Mouse (Mus musculus): ENCODE results near the gene Ccdc146. TPM values are rescaled to one million over a fixed set of nuclear protein-coding genes. Genes with fewer than 3 reads are reported as not detected.

The Ccdc146 gene
- polyA plus RNA-seq, 1 experiment from 2014 or later = 0.06 TPM

- ATAC-seq = no peak
- WGBS (ENCODE audit: insufficient replicate concordance) = 15% methylated on average over 4 of the region's 4 CpGs
These were observed 159.4 kb downstream of the Ccdc146 start for GRCm38 (mm10) chr5:21265049-21265448.

DNA sequence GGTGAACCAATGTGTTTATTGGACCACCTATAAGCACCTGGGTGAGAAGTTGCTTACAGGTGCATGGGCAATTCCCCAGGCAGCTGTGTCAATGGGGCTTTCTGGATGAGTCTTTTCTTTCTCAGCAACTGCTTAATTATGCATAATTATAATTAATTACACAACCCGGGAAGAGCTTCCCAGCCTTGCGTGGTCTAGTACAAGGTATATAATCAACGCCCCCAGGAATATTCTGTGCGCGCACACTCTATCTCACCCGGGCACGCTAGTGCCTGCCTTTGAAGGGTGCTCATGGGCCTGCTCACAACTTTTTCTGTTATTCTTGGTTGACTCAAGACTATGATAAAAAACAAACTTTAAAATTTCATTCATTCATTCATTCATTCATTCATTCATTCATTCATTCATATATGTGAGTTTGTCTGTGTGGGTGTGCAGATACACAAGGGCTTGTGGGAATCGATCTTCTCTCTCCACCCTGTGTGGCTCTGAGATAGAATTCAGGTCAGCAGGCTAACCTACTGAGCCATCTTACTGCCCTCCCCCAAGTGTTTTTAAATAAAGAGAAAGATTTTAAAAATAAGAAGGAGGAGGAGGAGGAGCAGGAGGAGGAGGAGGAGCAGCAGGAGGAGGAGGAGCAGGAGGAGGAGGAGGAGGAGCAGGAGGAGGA is 160.0 kb downstream of the Ccdc146 start:
- Histone ChIP-seq H3K9ac (replicated peaks) (no peak overlapping the region), H3K36me3 (replicated peaks; ENCODE audit: insufficient read depth, low read length) (no peaks in the 10 kb centered on the region), H3K9me3 (ENCODE audit: low read length) (no peaks in the 10 kb centered on the region), H3K4me1 (ENCODE audit: insufficient read depth) (no peaks in the 10 kb centered on the region), H3K27me3 (ENCODE audit: insufficient read depth, low read length) (no peaks in the 10 kb centered on the region), H3K4me3 (ENCODE audit: low read depth, low read length) (no peak overlapping the region), H3K4me2 (ENCODE audit: low read depth, low read length) (no peak overlapping the region), H3K27ac (ENCODE audit: low read depth) (no peak overlapping the region)
- WGBS (ENCODE audit: insufficient replicate concordance) = 88% methylated on average over 8 of the region's 8 CpGs
- DNase-seq (no peak), ATAC-seq (no peak)
- no peak for TF ChIP-seq EP300 (IDR thresholded peaks at IDR 0.05; ENCODE audit: low read depth)
- TF ChIP-seq CTCF (IDR thresholded peaks at IDR 0.05; ENCODE audit: low read depth) = no peak

More at GRCm38 (mm10) chr5:21265049-21265448, 159.4 kb downstream of the Ccdc146 start:
- Histone ChIP-seq H3K4me1 (ENCODE audit: insufficient read depth) (no peaks in the 10 kb centered on the region), H3K4me3 (ENCODE audit: low read depth, low read length) (no peak overlapping the region), H3K27ac (ENCODE audit: low read depth) (no peak overlapping the region), H3K36me3 (replicated peaks; ENCODE audit: insufficient read depth, low read length) (no peaks in the 10 kb centered on the region), H3K27me3 (ENCODE audit: insufficient read depth, low read length) (no peaks in the 10 kb centered on the region), H3K9ac (replicated peaks) (no peak overlapping the region), H3K4me2 (ENCODE audit: low read depth, low read length) (no peak overlapping the region), H3K9me3 (ENCODE audit: low read length) (no peaks in the 10 kb centered on the region)
- TF ChIP-seq EP300 (IDR thresholded peaks at IDR 0.05; ENCODE audit: low read depth) (no peak), CTCF (IDR thresholded peaks at IDR 0.05; ENCODE audit: low read depth) (peak; percentile 87)
- DNase-seq = peak; percentile 84

GRCm38 (mm10) chr5:21263202-21264055 is 161.0 kb downstream of the Ccdc146 start:
- TF ChIP-seq CTCF (IDR thresholded peaks at IDR 0.05; ENCODE audit: low read depth) = no peak
- no peak for TF ChIP-seq EP300 (IDR thresholded peaks at IDR 0.05; ENCODE audit: low read depth)
- H3K9ac ChIP-seq (replicated peaks) = no peak overlapping the region
- no peaks in the 10 kb centered on the region for H3K9me3 ChIP-seq (ENCODE audit: low read length)
- H3K27me3 ChIP-seq (ENCODE audit: insufficient read depth, low read length) = no peaks in the 10 kb centered on the region
- H3K4me1 ChIP-seq (ENCODE audit: insufficient read depth) = no peaks in the 10 kb centered on the region
- DNase-seq (no peak), ATAC-seq (no peak)
- no peak overlapping the region for H3K27ac ChIP-seq (ENCODE audit: low read depth)
- no peaks in the 10 kb centered on the region for H3K36me3 ChIP-seq (replicated peaks; ENCODE audit: insufficient read depth, low read length)
- no peak overlapping the region for H3K4me2 ChIP-seq (ENCODE audit: low read depth, low read length)
- WGBS (ENCODE audit: insufficient replicate concordance) = 52% methylated on average over 18 of the region's 18 CpGs
- no peak overlapping the region for H3K4me3 ChIP-seq (ENCODE audit: low read depth, low read length)

GRCm38 (mm10) chr5:21261202-21261844 is 163.2 kb downstream of the Ccdc146 start:
- Histone ChIP-seq H3K4me1 (ENCODE audit: insufficient read depth) (peaks cover 2% of the 10 kb centered on the region; the same call in 1 of the 2 replicates), H3K27me3 (ENCODE audit: insufficient read depth, low read length) (no peaks in the 10 kb centered on the region), H3K4me2 (ENCODE audit: low read depth, low read length) (no peak overlapping the region), H3K27ac (ENCODE audit: low read depth) (no peak overlapping the region), H3K9ac (replicated peaks) (no peak overlapping the region), H3K4me3 (ENCODE audit: low read depth, low read length) (no peak overlapping the region), H3K9me3 (ENCODE audit: low read length) (no peaks in the 10 kb centered on the region), H3K36me3 (replicated peaks; ENCODE audit: insufficient read depth, low read length) (no peaks in the 10 kb centered on the region)
- 59% methylated on average over 6 of the region's 6 CpGs for WGBS (ENCODE audit: insufficient replicate concordance)
- ATAC-seq (no peak), DNase-seq (no peak)
- TF ChIP-seq CTCF (IDR thresholded peaks at IDR 0.05; ENCODE audit: low read depth) (no peak), EP300 (IDR thresholded peaks at IDR 0.05; ENCODE audit: low read depth) (no peak)

GRCm38 (mm10) chr5:21260746-21261145 is 163.7 kb downstream of the Ccdc146 start:
- no peaks in the 10 kb centered on the region for H3K27me3 ChIP-seq (ENCODE audit: insufficient read depth, low read length)
- H3K4me2 ChIP-seq (ENCODE audit: low read depth, low read length) = no peak overlapping the region
- no peak overlapping the region for H3K27ac ChIP-seq (ENCODE audit: low read depth)
- H3K9ac ChIP-seq (replicated peaks) = no peak overlapping the region
- H3K9me3 ChIP-seq (ENCODE audit: low read length) = no peaks in the 10 kb centered on the region
- no peaks in the 10 kb centered on the region for H3K36me3 ChIP-seq (replicated peaks; ENCODE audit: insufficient read depth, low read length)
- TF ChIP-seq CTCF (IDR thresholded peaks at IDR 0.05; ENCODE audit: low read depth) = no peak
- TF ChIP-seq EP300 (IDR thresholded peaks at IDR 0.05; ENCODE audit: low read depth) = no peak
- DNase-seq (no peak), ATAC-seq (no peak)
- no peak overlapping the region for H3K4me3 ChIP-seq (ENCODE audit: low read depth, low read length)
- 46% methylated on average over 7 of the region's 7 CpGs for WGBS (ENCODE audit: insufficient replicate concordance)
- peaks cover 2% of the 10 kb centered on the region; the same call in 1 of the 2 replicates for H3K4me1 ChIP-seq (ENCODE audit: insufficient read depth)

GRCm38 (mm10) chr5:21257806-21258205 is 166.7 kb downstream of the Ccdc146 start:
- peaks cover 2% of the 10 kb centered on the region; the same call in 1 of the 2 replicates for H3K4me1 ChIP-seq (ENCODE audit: insufficient read depth)
- no peak overlapping the region for H3K9ac ChIP-seq (replicated peaks)
- H3K4me2 ChIP-seq (ENCODE audit: low read depth, low read length) = no peak overlapping the region
- no peak for ATAC-seq
- no peaks in the 10 kb centered on the region for H3K36me3 ChIP-seq (replicated peaks; ENCODE audit: insufficient read depth, low read length)
- no peak for DNase-seq
- peak; percentile 55 for TF ChIP-seq CTCF (IDR thresholded peaks at IDR 0.05; ENCODE audit: low read depth)
- no peak for TF ChIP-seq EP300 (IDR thresholded peaks at IDR 0.05; ENCODE audit: low read depth)
- no peaks in the 10 kb centered on the region for H3K9me3 ChIP-seq (ENCODE audit: low read length)
- no peaks in the 10 kb centered on the region for H3K27me3 ChIP-seq (ENCODE audit: insufficient read depth, low read length)
- 65% methylated on average over 6 of the region's 6 CpGs for WGBS (ENCODE audit: insufficient replicate concordance)
- no peak overlapping the region for H3K27ac ChIP-seq (ENCODE audit: low read depth)
- H3K4me3 ChIP-seq (ENCODE audit: low read depth, low read length) = no peak overlapping the region

Data from liver, postnatal 0 days (tissue).